ENCODE assay signal across 17 mouse cellular contexts in genomic region chr19:51059961-51060665, GRCm38 (mm10).
DNase-seq lines count a peak whose midpoint lies in the region; ATAC-seq and TF ChIP-seq lines count a peak whose summit lies in the region.
"Had no signal": no experiment of that assay in that cellular context is flagged by ENCODE, and none has a peak within 500 bp of the region (broad histone marks: within the 10 kb centered on the region; RNA-seq: fewer than 3 reads in every experiment).

No protein-coding gene starts in this region.

- no peak for TF ChIP-seq CTCF in midbrain, postnatal 0 days (IDR thresholded peaks at IDR 0.05)

- DNase-seq in cerebellum, postnatal 10 days: peak; percentile 22 to 27
- no peak for DNase-seq in cerebellum, postnatal 14 days
- peak; percentile 4 to 5 for DNase-seq in kidney, postnatal 4 days
- no peak for DNase-seq in kidney, adult 11 months
- peak; percentile 41 for DNase-seq in midbrain, postnatal 0 days (ENCODE audit: low spot score)
- peak; percentile 29 to 45 for DNase-seq in right cerebral cortex, postnatal 10 days (ENCODE audit: low spot score in 2 of 2)
- no peak for DNase-seq in urinary bladder, adult 2 months (ENCODE audit: low spot score)
- DNase-seq: cerebellum, postnatal 36 days; heart, adult 11 months; kidney, adult 2 months; lung, adult 2 months had no signal

- WGBS in midbrain, postnatal 0 days: 65% methylated on average over 5 of the region's 5 CpGs
- 78% methylated on average over 5 of the region's 5 CpGs for WGBS in midbrain, embryonic 15.5 days

- H3K4me2 ChIP-seq in midbrain, postnatal 0 days (ENCODE audit: low read depth, low read length, poor library complexity, severe bottlenecking): no peak overlapping the region
- H3K4me2 ChIP-seq in midbrain, embryonic 15.5 days: no peak overlapping the region
- H3K4me2 ChIP-seq: embryonic facial prominence, embryonic 12.5 days; hindbrain, embryonic 14.5 days; limb, embryonic 13.5 days had no signal

- no peaks in the 10 kb centered on the region for H3K27me3 ChIP-seq in midbrain, postnatal 0 days (ENCODE audit: insufficient read depth, low read length)
- H3K27me3 ChIP-seq in midbrain, embryonic 15.5 days (replicated peaks): no peaks in the 10 kb centered on the region
- H3K27me3 ChIP-seq: embryonic facial prominence, embryonic 12.5 days; limb, embryonic 13.5 days had no signal

- H3K4me3 ChIP-seq in midbrain, postnatal 0 days (ENCODE audit: low read depth, low read length): no peak overlapping the region
- H3K4me3 ChIP-seq in midbrain, embryonic 15.5 days: no peak overlapping the region
- H3K4me3 ChIP-seq: embryonic facial prominence, embryonic 12.5 days; limb, embryonic 13.5 days; midbrain, embryonic 10.5 days had no signal

- no peak for ATAC-seq in midbrain, postnatal 0 days (ENCODE audit: low FRiP score)
- ATAC-seq in midbrain, embryonic 15.5 days (replicated peaks): no peak

- H3K4me1 ChIP-seq in midbrain, postnatal 0 days (ENCODE audit: insufficient read depth, low read length): no peaks in the 10 kb centered on the region
- H3K4me1 ChIP-seq in midbrain, embryonic 15.5 days: no peaks in the 10 kb centered on the region
- H3K4me1 ChIP-seq: embryonic facial prominence, embryonic 12.5 days; limb, embryonic 13.5 days; midbrain, embryonic 10.5 days had no signal

- H3K9me3 ChIP-seq in midbrain, postnatal 0 days (ENCODE audit: low read length): no peaks in the 10 kb centered on the region
- H3K9me3 ChIP-seq in midbrain, embryonic 15.5 days: no peaks in the 10 kb centered on the region
- H3K9me3 ChIP-seq: embryonic facial prominence, embryonic 12.5 days; limb, embryonic 13.5 days; midbrain, embryonic 10.5 days had no signal

- no peaks in the 10 kb centered on the region for H3K36me3 ChIP-seq in midbrain, postnatal 0 days (ENCODE audit: insufficient read depth, low read length)
- no peaks in the 10 kb centered on the region for H3K36me3 ChIP-seq in midbrain, embryonic 15.5 days (replicated peaks)
- H3K36me3 ChIP-seq: embryonic facial prominence, embryonic 12.5 days; limb, embryonic 13.5 days; midbrain, embryonic 10.5 days had no signal

- no peak overlapping the region for H3K27ac ChIP-seq in midbrain, postnatal 0 days (ENCODE audit: low read depth, low read length)
- no peak overlapping the region for H3K27ac ChIP-seq in midbrain, embryonic 15.5 days
- H3K27ac ChIP-seq: embryonic facial prominence, embryonic 12.5 days; hindbrain, embryonic 14.5 days; limb, embryonic 13.5 days; midbrain, embryonic 10.5 days; stomach, postnatal 0 days had no signal

- H3K9ac ChIP-seq in midbrain, postnatal 0 days (replicated peaks; ENCODE audit: low read length, poor library complexity, severe bottlenecking): no peak overlapping the region
- no peak overlapping the region for H3K9ac ChIP-seq in midbrain, embryonic 15.5 days
- H3K9ac ChIP-seq: embryonic facial prominence, embryonic 12.5 days; hindbrain, embryonic 14.5 days; limb, embryonic 13.5 days had no signal

Comparison
In these comparisons a context has a peak if more than half of its experiments do, and no peak if none do; other contexts are left out.
1. DNase-seq: peak in cerebellum, postnatal 10 days (2 of 2), kidney, postnatal 4 days (2 of 2), midbrain, postnatal 0 days (single experiment) and right cerebral cortex, postnatal 10 days (2 of 2); none in cerebellum, postnatal 14 days (0 of 2), kidney, adult 11 months (single experiment) and urinary bladder, adult 2 months (single experiment).